Mouse (Mus musculus) neural tube, embryonic 12.5 days (tissue): Measurements from ENCODE around the gene Slc25a25. TPM values are rescaled to one million over a fixed set of nuclear protein-coding genes. Genes with fewer than 3 reads are reported as not detected.

Experiments
- ATAC-seq: fragments of 200-750 bp; cut with Nextera tagmentation; 2 replicates; pipeline ENCODE4 v1.8.0; 2017; ENCODE audit warnings: low read depth, mild to moderate bottlenecking, moderate TSS enrichment, moderate library complexity; ENCODE audit not compliant: low FRiP score
- H3K27ac ChIP-seq: fragments of 300-500 bp; sonication (generic); 2 replicates; pipeline ENCODE4 v1.5.1; 2016
- H3K27me3 ChIP-seq: fragments of 300-500 bp; sonication (generic); replicated peaks from 2 replicates; pipeline ENCODE4 v1.6.1; 2016; ENCODE audit warnings: mild to moderate bottlenecking
- H3K36me3 ChIP-seq: fragments of 300-500 bp; sonication (generic); 2 replicates; pipeline ENCODE4 v1.6.1; 2016; ENCODE audit warnings: mild to moderate bottlenecking
- H3K4me1 ChIP-seq: fragments of 300-500 bp; sonication (generic); 2 replicates; pipeline ENCODE4 v1.6.1; 2016
- H3K4me2 ChIP-seq: fragments of 300-500 bp; sonication (generic); replicated peaks from 2 replicates; pipeline ENCODE4 v1.6.1; 2016; ENCODE audit warnings: mild to moderate bottlenecking
- H3K4me3 ChIP-seq: fragments of 300-500 bp; sonication (generic); 2 replicates; pipeline ENCODE4 v1.5.1; 2016
- H3K9ac ChIP-seq: fragments of 300-500 bp; sonication (generic); 2 replicates; pipeline ENCODE4 v1.6.1; 2016; ENCODE audit warnings: mild to moderate bottlenecking
- H3K9me3 ChIP-seq: fragments of 300-500 bp; sonication (generic); 2 replicates; pipeline ENCODE4 v1.6.1; 2016; ENCODE audit warnings: mild to moderate bottlenecking
- WGBS: fragments of 180-500 bp; shearing (Covaris S2); methylation state at CpG from one replicate; pipeline ENCODE4 v1.1.7; 2016; 5-methylcytosine and 5-hydroxymethylcytosine counted together
- polyA plus RNA-seq: library from polyadenylated mRNA; unstranded; fragments of >200 nt; fragmentation: Nextera tagmentation; extraction: Ambion mirVana; gene quantifications from 2 replicates; pipeline ENCODE4 v1.2.1, GENCODE M21; 2016

Slc25a25 gene
- polyA plus RNA-seq, 1 experiment from 2014 or later = 41.6 TPM

DNA sequence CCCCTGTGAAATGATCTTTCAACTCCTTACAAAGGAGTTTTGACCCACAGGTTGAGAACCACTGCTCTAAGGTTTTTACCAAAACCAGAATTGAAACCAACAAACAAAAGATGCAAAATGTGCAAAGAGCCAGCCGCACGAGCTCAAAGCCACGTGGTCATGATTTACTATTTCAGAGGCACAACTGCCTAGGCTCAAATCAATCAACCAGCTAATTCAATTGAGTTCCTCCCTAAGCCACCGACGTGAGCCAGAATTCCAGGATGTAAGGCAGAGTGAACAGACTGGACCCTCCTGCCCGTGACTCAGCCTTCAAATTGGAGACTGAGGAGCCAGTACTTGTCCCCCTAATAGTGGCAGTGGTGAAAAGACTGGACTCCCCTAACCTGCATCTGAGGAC, 12.1 kb downstream of the Slc25a25 start:
- ATAC-seq = no peak
- H3K9ac ChIP-seq = no peak overlapping the region
- no peak overlapping the region for H3K27ac ChIP-seq
- H3K36me3 ChIP-seq = no peaks in the 10 kb centered on the region
- H3K27me3 ChIP-seq = no peaks in the 10 kb centered on the region
- H3K4me3 ChIP-seq = no peak overlapping the region
- H3K9me3 ChIP-seq = no peaks in the 10 kb centered on the region
- H3K4me1 ChIP-seq = peaks cover 21% of the 10 kb centered on the region
- no peak overlapping the region for H3K4me2 ChIP-seq
- WGBS = 29% methylated on average over 6 of the region's 6 CpGs

- 81% methylated on average over 3 of the region's 3 CpGs for WGBS
- peaks cover 21% of the 10 kb centered on the region for H3K4me1 ChIP-seq
- no peak overlapping the region for H3K4me3 ChIP-seq
- no peaks in the 10 kb centered on the region for H3K36me3 ChIP-seq
- H3K9me3 ChIP-seq = no peaks in the 10 kb centered on the region
- no peak overlapping the region for H3K27ac ChIP-seq
- no peaks in the 10 kb centered on the region for H3K27me3 ChIP-seq
- no peak overlapping the region for H3K4me2 ChIP-seq
- H3K9ac ChIP-seq = no peak overlapping the region
- no peak for ATAC-seq
Observed at GRCm38 (mm10) chr2:32438733-32439132, 12.5 kb downstream of the Slc25a25 start.

GRCm38 (mm10) chr2:32437612-32438166, 13.6 kb downstream of the Slc25a25 start:
- Histone ChIP-seq H3K9me3 (no peaks in the 10 kb centered on the region), H3K4me3 (no peak overlapping the region), H3K36me3 (no peaks in the 10 kb centered on the region), H3K4me1 (peaks cover 21% of the 10 kb centered on the region), H3K27ac (no peak overlapping the region), H3K27me3 (no peaks in the 10 kb centered on the region), H3K9ac (peak overlapping the region; percentile 5; the same call in 1 of the 2 replicates), H3K4me2 (no peak overlapping the region)
- 65% methylated on average over 2 of the region's 2 CpGs for WGBS
- ATAC-seq = no peak

DNA sequence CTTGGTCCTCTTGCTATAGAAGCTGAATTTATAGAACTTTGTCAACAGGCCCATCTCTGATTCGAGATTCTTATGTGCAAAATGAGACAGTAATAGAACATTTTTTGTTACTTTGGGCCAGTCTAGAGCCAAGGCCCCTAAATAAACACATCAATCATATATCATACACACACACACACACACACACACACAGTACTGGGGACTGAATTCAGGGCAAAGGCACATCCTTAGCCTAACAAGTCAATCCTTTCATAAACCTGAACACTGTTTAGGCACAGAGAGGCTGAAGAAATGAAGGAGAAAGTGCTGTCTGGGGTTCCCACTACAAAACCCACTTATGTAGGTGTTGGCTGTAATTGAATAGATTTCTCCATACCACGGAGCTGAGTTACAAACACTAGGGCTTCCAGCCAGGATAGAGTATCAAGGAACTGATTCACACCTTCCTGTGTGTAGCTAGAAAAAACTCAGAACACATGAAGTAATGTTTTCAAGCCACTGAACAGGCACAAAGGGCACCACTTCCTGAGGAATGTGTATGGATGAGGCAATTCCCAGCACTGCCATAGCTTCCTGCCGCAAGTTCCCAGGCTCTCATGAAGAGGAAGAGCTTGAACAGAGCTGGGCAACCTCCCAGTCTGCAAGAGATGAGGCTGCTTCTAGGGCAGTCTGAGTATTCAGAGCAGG, 14.4 kb downstream of the Slc25a25 start:
- Histone ChIP-seq H3K9ac (no peak overlapping the region), H3K27me3 (no peaks in the 10 kb centered on the region), H3K9me3 (no peaks in the 10 kb centered on the region), H3K36me3 (no peaks in the 10 kb centered on the region), H3K27ac (0 out of 2 replicates have a peak overlapping the region, but pooled peaks have one; percentile 5), H3K4me2 (no peak overlapping the region), H3K4me1 (peaks cover 21% of the 10 kb centered on the region), H3K4me3 (no peak overlapping the region)
- no peak for ATAC-seq
- WGBS = 63% methylated on average over 3 of the region's 3 CpGs

- Histone ChIP-seq H3K27me3 (no peaks in the 10 kb centered on the region), H3K27ac (peak overlapping the region; percentile 82), H3K4me2 (peak overlapping the region; percentile 83), H3K4me3 (peak overlapping the region; percentile 46), H3K4me1 (peaks cover 40% of the 10 kb centered on the region), H3K9ac (peak overlapping the region; percentile 68), H3K9me3 (no peaks in the 10 kb centered on the region), H3K36me3 (no peaks in the 10 kb centered on the region)
- ATAC-seq = peak; percentile 94
- WGBS = 8% methylated on average over 18 of the region's 18 CpGs
Observed at GRCm38 (mm10) chr2:32430701-32431676, 20.3 kb downstream of the Slc25a25 start.

GRCm38 (mm10) chr2:32429215-32429891, 21.9 kb downstream of the Slc25a25 start:
- Histone ChIP-seq H3K9me3 (no peaks in the 10 kb centered on the region), H3K9ac (peak overlapping the region; percentile 51; the same call in 1 of the 2 replicates), H3K4me3 (peak overlapping the region; percentile 25), H3K4me1 (peaks cover 47% of the 10 kb centered on the region), H3K4me2 (peak overlapping the region; percentile 83), H3K27ac (0 out of 2 replicates have a peak overlapping the region, but pooled peaks have one; percentile 53), H3K36me3 (no peaks in the 10 kb centered on the region), H3K27me3 (no peaks in the 10 kb centered on the region)
- WGBS = 78% methylated on average over 4 of the region's 4 CpGs
- no peak for ATAC-seq

DNA sequence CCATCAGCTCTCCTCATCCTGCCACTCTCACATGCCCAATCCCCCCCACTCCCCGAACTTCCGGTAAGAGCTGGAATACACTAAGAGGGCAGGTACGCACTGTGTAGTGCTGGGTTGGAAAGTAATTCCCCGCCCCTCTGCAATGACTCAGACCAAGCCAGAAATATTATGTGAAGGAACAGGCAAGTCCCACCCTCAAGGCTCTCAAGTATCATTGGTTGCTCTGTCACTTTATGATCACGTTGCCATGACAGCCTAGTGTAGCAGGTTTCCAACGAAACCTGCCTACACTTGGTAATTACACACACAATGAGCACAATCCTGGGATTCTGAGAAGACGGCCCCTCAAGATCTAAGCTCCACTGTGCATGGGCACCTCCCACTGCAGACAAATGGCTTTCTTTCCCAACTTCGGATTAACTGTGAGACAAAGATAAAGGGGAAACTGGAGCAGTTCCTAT, 23.0 kb downstream of the Slc25a25 start:
- no peaks in the 10 kb centered on the region for H3K36me3 ChIP-seq
- WGBS = 39% methylated on average over 8 of the region's 8 CpGs
- peak; percentile 45; the same call in 1 of the 2 replicates for ATAC-seq
- no peaks in the 10 kb centered on the region for H3K27me3 ChIP-seq
- H3K27ac ChIP-seq = peak overlapping the region; percentile 53; the same call in 1 of the 2 replicates
- peak overlapping the region; percentile 51; the same call in 1 of the 2 replicates for H3K9ac ChIP-seq
- peak overlapping the region; percentile 83 for H3K4me2 ChIP-seq
- peak overlapping the region; percentile 25 for H3K4me3 ChIP-seq
- H3K9me3 ChIP-seq = no peaks in the 10 kb centered on the region
- peaks cover 58% of the 10 kb centered on the region for H3K4me1 ChIP-seq

DNA sequence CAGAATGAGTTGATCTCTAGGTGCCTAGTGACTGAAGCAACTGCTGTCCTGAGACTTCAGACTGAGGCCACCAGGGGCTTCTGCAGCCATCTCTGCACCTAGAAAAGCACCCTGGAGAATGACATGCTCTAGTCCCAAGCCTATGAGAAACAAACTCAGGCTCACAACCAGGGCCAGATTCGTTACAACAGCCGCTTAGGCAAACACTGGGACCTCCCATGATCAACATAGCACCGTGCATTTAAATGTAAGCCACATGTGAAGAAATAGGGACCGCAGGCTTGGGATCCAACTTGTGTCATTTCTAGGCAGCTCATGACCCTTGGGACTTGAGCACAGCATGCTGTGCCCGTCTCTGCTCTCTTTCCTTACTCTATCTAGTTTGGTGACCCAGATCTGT, 23.5 kb downstream of the Slc25a25 start:
- H3K9me3 ChIP-seq = no peaks in the 10 kb centered on the region
- no peak overlapping the region for H3K27ac ChIP-seq
- no peaks in the 10 kb centered on the region for H3K27me3 ChIP-seq
- H3K9ac ChIP-seq = no peak overlapping the region
- no peak for ATAC-seq
- peaks cover 62% of the 10 kb centered on the region for H3K4me1 ChIP-seq
- H3K4me2 ChIP-seq = peak overlapping the region; percentile 83
- H3K4me3 ChIP-seq = no peak overlapping the region
- 87% methylated on average over 5 of the region's 5 CpGs for WGBS
- H3K36me3 ChIP-seq = no peaks in the 10 kb centered on the region

DNA sequence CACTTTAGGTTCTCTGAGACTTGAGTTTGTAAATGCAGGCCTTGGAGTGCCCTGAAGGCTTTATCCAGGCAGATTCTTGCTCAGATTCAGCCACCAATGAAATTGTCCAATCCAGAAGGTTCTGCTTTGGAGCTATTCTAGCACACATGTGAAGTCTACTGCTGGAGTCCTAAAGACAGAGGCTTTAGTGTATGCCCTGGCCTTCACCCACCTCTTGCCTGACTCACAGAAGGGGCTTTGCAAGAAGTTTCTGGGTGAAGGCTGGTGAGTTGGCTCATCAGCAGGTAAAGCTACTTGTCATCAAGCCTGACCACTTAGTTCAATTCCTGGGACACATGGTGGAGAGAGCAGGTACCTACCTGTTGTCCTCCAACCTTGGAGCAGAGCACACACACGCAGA, 25.1 kb downstream of the Slc25a25 start:
- peaks cover under 1% of the 10 kb centered on the region; the same call in 1 of the 2 replicates for H3K36me3 ChIP-seq
- H3K4me3 ChIP-seq = no peak overlapping the region
- 93% methylated on average over 1 of the region's 1 CpGs for WGBS
- H3K27me3 ChIP-seq = no peaks in the 10 kb centered on the region
- H3K4me2 ChIP-seq = no peak overlapping the region
- no peak overlapping the region for H3K9ac ChIP-seq
- H3K4me1 ChIP-seq = peaks cover 55% of the 10 kb centered on the region
- H3K27ac ChIP-seq = no peak overlapping the region
- no peak for ATAC-seq
- H3K9me3 ChIP-seq = no peaks in the 10 kb centered on the region

GRCm38 (mm10) chr2:32425568-32425967, 25.7 kb downstream of the Slc25a25 start:
- 88% methylated on average over 5 of the region's 5 CpGs for WGBS
- H3K9me3 ChIP-seq = no peaks in the 10 kb centered on the region
- no peak overlapping the region for H3K4me3 ChIP-seq
- no peak overlapping the region for H3K9ac ChIP-seq
- no peaks in the 10 kb centered on the region for H3K27me3 ChIP-seq
- peaks cover 52% of the 10 kb centered on the region for H3K4me1 ChIP-seq
- no peak overlapping the region for H3K4me2 ChIP-seq
- no peak overlapping the region for H3K27ac ChIP-seq
- ATAC-seq = no peak
- H3K36me3 ChIP-seq = peaks cover 6% of the 10 kb centered on the region

GRCm38 (mm10) chr2:32424796-32425195, 26.4 kb downstream of the Slc25a25 start:
- no peak overlapping the region for H3K4me2 ChIP-seq
- no peak for ATAC-seq

More at GRCm38 (mm10) chr2:32424796-32425195, 26.4 kb downstream of the Slc25a25 start:
- 77% methylated on average over 3 of the region's 3 CpGs for WGBS
- Histone ChIP-seq H3K27ac (peak overlapping the region; percentile 8; the same call in 1 of the 2 replicates), H3K4me3 (no peak overlapping the region), H3K4me1 (peaks cover 44% of the 10 kb centered on the region), H3K9ac (no peak overlapping the region), H3K36me3 (peaks cover 14% of the 10 kb centered on the region), H3K9me3 (no peaks in the 10 kb centered on the region), H3K27me3 (no peaks in the 10 kb centered on the region)
